Mouse (Mus musculus) intestine, embryonic 15.5 days (tissue): ENCODE results near the gene Kng2. TPM values are rescaled to one million over a fixed set of nuclear protein-coding genes. Genes with fewer than 3 reads are reported as not detected.
"Not testable (repeated sequence)": the region's sequence is repeated elsewhere in the genome, so short reads cannot be mapped to it uniquely, and the experiment has no call there.

Source experiments
- ATAC-seq: fragments of 200-750 bp; cut with Nextera tagmentation; 2 replicates; pipeline ENCODE4 v1.8.0; 2017; ENCODE audit warnings: moderate TSS enrichment, moderate library complexity
- H3K27ac ChIP-seq: fragments of 300-500 bp; sonication (generic); 2 replicates; pipeline ENCODE4 v1.5.1; 2015; ENCODE audit warnings: mild to moderate bottlenecking, inconsistent platforms
- H3K27me3 ChIP-seq: fragments of 300-500 bp; sonication (generic); replicated peaks from 2 replicates; pipeline ENCODE4 v1.6.1; 2015; ENCODE audit warnings: inconsistent platforms
- H3K36me3 ChIP-seq: fragments of 300-500 bp; sonication (generic); 2 replicates; pipeline ENCODE4 v1.6.1; 2015; ENCODE audit warnings: inconsistent platforms
- H3K4me1 ChIP-seq: fragments of 300-500 bp; sonication (generic); replicated peaks from 2 replicates; pipeline ENCODE4 v1.6.1; 2015; ENCODE audit warnings: inconsistent platforms
- H3K4me2 ChIP-seq: fragments of 300-500 bp; sonication (generic); replicated peaks from 2 replicates; pipeline ENCODE4 v1.6.1; 2015; ENCODE audit warnings: mild to moderate bottlenecking, inconsistent platforms
- H3K4me3 ChIP-seq: fragments of 300-500 bp; sonication (generic); replicated peaks from 2 replicates; pipeline ENCODE4 v1.5.1; 2015; ENCODE audit warnings: inconsistent platforms
- H3K9ac ChIP-seq: fragments of 300-500 bp; sonication (generic); 2 replicates; pipeline ENCODE4 v1.6.1; 2015; ENCODE audit warnings: inconsistent platforms
- H3K9me3 ChIP-seq: fragments of 300-500 bp; sonication (generic); 2 replicates; pipeline ENCODE4 v1.6.1; 2016; ENCODE audit warnings: inconsistent platforms
- WGBS: fragments of 180-500 bp; shearing (Covaris S2); methylation state at CpG from one replicate; pipeline ENCODE4 v1.1.7; 2015; 5-methylcytosine and 5-hydroxymethylcytosine counted together
- polyA plus RNA-seq: library from polyadenylated mRNA; unstranded; fragments of >200 nt; fragmentation: Nextera tagmentation; extraction: Ambion mirVana; gene quantifications from 2 replicates; pipeline ENCODE4 v1.2.1, GENCODE M21; 2015

The Kng2 gene
- polyA plus RNA-seq, 1 experiment from 2014 or later, result 0.69 TPM

DNA sequence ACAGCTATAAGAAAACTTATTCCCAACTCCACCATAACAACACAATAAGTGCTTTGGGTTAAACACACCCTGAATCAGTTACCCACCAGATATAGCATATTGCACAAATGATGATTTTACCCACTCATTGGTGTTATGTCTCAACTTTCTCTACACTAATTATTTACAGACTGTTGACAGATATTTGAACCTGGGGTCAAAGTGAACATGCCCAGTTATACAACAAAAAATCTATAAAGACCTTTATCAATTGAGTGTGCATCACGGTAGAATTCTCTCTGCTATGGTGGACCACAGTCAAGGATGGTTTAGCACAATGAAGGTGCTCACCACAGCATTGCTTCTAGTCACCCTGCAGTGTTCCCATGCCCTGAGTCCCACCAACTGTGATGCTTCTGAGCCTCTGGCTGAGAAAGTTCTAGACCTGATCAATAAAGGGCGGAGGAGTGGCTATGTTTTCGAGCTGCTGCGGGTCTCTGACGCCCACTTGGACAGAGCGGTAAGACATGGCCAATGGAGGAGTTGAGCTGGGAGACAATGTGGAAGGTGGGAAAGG is 78.4 kb downstream of the Kng2 start, which contains the start of gene Hrg:
Hrg (plus strand) TSS at position 233 of the 556 bp plus-strand sequence.
- no peaks in the 10 kb centered on the region for H3K27me3 ChIP-seq
- 94% methylated on average over 6 of the region's 6 CpGs for whole genome bisulfite sequencing
- ATAC-seq, result no peak

DNA sequence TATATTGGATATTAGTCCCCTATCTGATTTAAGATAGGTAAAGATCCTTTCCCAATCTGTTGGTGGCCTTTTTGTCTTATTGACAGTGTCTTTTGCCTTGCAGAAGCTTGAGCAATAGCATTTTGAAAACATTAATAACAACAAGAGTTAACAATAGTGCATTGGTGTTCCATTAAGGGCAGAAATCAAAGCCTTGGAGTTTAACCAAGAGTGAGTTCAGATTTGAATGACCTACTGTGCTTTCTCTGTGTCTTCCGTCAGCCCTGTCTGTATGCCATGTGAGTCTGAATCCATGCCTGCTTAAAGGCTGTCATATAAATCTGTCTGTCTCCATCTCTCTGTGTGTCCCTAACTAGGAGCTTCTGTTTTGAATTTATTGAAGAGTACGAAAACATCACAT is 81.9 kb downstream of the Kng2 start:
- WGBS, result 93% methylated on average over 2 of the region's 2 CpGs

More for the DNA sequence above, 78.4 kb downstream of the Kng2 start, which contains the start of gene Hrg:
- Histone ChIP-seq H3K36me3 (no peaks in the 10 kb centered on the region), H3K4me2 (no peak within 1 kb of the TSS), H3K4me1 (no peaks in the 10 kb centered on the region), H3K4me3 (no peak within 1 kb of the TSS), H3K27ac (no peak within 1 kb of the TSS), H3K9me3 (no peaks in the 10 kb centered on the region), H3K9ac (no peak within 1 kb of the TSS)

DNA sequence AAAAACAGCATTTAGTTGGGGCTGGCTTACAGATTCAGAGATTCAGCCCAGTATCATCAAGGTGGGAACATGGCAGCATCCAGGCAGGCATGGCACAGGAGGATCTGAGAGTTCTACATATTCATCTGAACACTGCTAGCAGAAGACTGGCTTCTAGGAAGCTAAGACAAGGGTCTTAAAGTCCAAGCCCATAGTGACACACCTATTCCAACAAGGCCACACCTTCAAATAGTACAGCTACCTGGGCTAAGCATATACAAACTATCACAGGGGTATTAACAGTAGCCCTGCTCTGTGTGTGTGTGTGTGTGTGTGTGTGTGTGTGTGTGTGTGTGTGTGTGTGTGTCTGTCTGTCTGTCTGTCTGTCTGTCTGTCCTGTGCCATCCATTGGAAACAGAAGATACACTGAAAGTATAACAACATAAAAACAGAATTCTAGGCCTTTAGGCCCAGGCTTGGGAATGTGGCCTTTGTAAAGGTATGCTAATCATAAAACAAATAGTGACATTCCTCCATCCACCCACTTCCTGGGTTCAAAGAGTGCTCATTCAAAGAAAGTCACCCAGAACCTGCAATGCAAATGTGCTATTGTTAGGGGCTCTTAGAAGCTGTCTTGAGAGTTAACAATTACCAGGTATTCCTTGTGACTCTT is 87.3 kb downstream of the Kng2 start:
- not testable (repeated sequence) for H3K4me2 ChIP-seq, ATAC-seq

More for the DNA sequence above, 81.9 kb downstream of the Kng2 start:
- H3K9ac ChIP-seq, result no peak overlapping the region
- H3K4me3 ChIP-seq, result no peak overlapping the region
- no peaks in the 10 kb centered on the region for H3K27me3 ChIP-seq
- H3K4me2 ChIP-seq, result no peak overlapping the region
- no peaks in the 10 kb centered on the region for H3K36me3 ChIP-seq
- no peak for ATAC-seq
- no peaks in the 10 kb centered on the region for H3K4me1 ChIP-seq
- H3K9me3 ChIP-seq, result no peaks in the 10 kb centered on the region
- no peak overlapping the region for H3K27ac ChIP-seq

DNA sequence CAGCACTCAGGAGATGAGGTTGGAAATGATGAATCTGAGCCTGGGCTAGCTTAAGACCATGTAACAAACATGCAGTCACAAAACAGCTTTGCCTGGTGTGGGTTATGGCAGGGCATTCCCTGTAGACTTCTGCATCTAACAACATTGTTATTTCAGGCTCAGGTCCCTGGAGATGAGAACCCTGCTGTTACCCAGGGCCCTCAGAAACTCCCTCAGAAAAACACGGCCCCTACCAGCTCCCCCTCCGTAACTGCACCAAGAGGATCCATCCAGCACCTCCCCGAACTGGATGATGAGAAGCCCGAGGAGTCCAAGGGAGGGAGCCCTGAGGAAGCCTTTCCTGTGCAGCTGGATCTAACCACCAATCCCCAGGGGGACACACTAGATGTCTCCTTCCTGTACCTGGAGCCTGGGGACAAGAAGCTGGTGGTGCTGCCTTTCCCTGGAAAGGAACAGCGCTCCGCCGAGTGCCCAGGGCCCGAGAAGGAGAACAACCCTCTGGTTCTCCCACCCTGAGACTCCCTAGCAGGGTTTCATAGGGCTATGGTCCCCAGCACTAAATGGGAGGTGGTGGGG is 90.1 kb downstream of the Kng2 start:
- WGBS, result 80% methylated on average over 8 of the region's 8 CpGs

More for the DNA sequence above, 87.3 kb downstream of the Kng2 start:
- not testable (repeated sequence) for H3K9me3 ChIP-seq, H3K36me3 ChIP-seq, H3K4me3 ChIP-seq, H3K27ac ChIP-seq, H3K4me1 ChIP-seq, H3K9ac ChIP-seq, H3K27me3 ChIP-seq

DNA sequence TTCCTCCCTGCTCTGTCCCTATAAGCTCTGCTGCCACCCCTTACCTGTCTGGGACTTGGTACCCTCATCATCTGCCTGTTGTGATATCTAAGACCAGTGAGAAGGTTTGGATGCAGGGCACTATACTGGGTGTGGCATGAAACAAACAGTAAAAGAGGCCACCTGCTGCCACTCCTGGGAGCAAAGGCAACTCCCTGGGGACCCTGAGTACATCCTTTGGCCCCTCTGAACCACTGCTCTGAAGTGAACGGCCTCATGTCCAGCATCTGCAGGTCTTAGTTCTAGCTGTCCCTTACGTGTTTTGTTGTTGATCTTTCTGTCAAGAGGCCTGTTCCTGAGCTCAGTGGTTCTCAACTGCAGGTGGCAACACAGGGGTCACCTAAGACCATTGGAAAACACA is 90.7 kb downstream of the Kng2 start:
- ATAC-seq, result no peak
- Histone ChIP-seq H3K36me3 (no peaks in the 10 kb centered on the region), H3K4me2 (no peak overlapping the region), H3K27ac (no peak overlapping the region), H3K9me3 (no peaks in the 10 kb centered on the region), H3K4me1 (no peaks in the 10 kb centered on the region), H3K27me3 (no peaks in the 10 kb centered on the region), H3K9ac (no peak overlapping the region), H3K4me3 (no peak overlapping the region)
- 63% methylated on average over 2 of the region's 2 CpGs for WGBS

More for the DNA sequence above, 90.1 kb downstream of the Kng2 start:
- Histone ChIP-seq H3K9me3 (no peaks in the 10 kb centered on the region), H3K9ac (no peak overlapping the region), H3K4me1 (no peaks in the 10 kb centered on the region), H3K27me3 (no peaks in the 10 kb centered on the region), H3K4me2 (no peak overlapping the region), H3K36me3 (no peaks in the 10 kb centered on the region), H3K27ac (no peak overlapping the region), H3K4me3 (no peak overlapping the region)
- no peak for ATAC-seq

DNA sequence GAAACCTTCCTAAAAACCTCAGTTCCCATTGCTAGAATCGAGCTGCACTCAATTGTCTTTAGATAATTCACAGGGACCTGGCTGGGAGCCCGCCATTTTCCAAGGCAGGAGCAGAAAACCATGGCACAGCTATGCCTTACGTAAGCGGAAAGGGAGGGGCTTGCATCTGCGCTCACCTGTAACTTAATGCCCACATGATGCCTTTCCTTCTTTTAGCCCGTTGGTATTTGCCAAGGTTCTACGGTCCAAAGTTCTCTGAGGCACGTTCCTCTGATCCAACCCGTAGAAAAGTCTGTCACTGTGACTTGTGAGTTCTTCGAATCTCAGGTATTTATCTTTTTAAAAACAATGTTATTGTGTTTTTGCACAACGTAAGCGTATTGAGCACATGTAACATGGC is 91.7 kb downstream of the Kng2 start:
- Histone ChIP-seq H3K4me1 (no peaks in the 10 kb centered on the region), H3K4me3 (no peak overlapping the region), H3K9ac (no peak overlapping the region), H3K9me3 (no peaks in the 10 kb centered on the region), H3K4me2 (no peak overlapping the region), H3K27ac (no peak overlapping the region), H3K27me3 (no peaks in the 10 kb centered on the region), H3K36me3 (no peaks in the 10 kb centered on the region)
- 88% methylated on average over 12 of the region's 12 CpGs for WGBS
- no peak for ATAC-seq

Other genes starting within 250 kb of the Kng2 start
- gene Crygs, start 217.9 kb downstream of the Kng2 start, polyA plus RNA-seq, result not detected in 2 replicates
- gene Tbccd1, start 171.8 kb downstream of the Kng2 start, polyA plus RNA-seq, result 26.2 and 30.7 TPM in 2 replicates
- 120 and 125 TPM in 2 replicates for gene Dnajb11, start 171.6 kb downstream of the Kng2 start, polyA plus RNA-seq
- 19.7 and 39.1 TPM in 2 replicates for gene Ahsg, start 138.2 kb downstream of the Kng2 start, polyA plus RNA-seq
- 0.13 TPM in 1 of 2 replicates, not detected in the other for gene Fetub, start 111.1 kb downstream of the Kng2 start, polyA plus RNA-seq
- gene Hrg, start 78.4 kb downstream of the Kng2 start, polyA plus RNA-seq, result not detected in 2 replicates
- 6.6 and 10.9 TPM in 2 replicates for gene Kng1, start 28.4 kb upstream of the Kng2 start, polyA plus RNA-seq
- gene Eif4a2, start 78.0 kb upstream of the Kng2 start, polyA plus RNA-seq, result 204 and 222 TPM in 2 replicates
- gene Rfc4, start 98.3 kb upstream of the Kng2 start, polyA plus RNA-seq, result 118 and 130 TPM in 2 replicates
- not detected in 2 replicates for gene Adipoq, start 117.1 kb upstream of the Kng2 start, polyA plus RNA-seq
- 15.7 and 17.5 TPM in 2 replicates for gene St6gal1, start 195.3 kb upstream of the Kng2 start, polyA plus RNA-seq